Mouse (Mus musculus): ENCODE data around the gene Ntrk3.

- no peak for TF ChIP-seq CTCF (IDR thresholded peaks at IDR 0.05; ENCODE audit: insufficient read depth, low read length)
- no peak for TF ChIP-seq POLR2A (IDR thresholded peaks at IDR 0.05; ENCODE audit: borderline replicate concordance, extremely low read depth, low read depth, low read length)
Observed at GRCm38 (mm10) chr7:78596556-78596955, 141.3 kb downstream of the Ntrk3 start.

Measured in lung, adult 2 months (tissue).